Mouse (Mus musculus) midbrain, embryonic 12.5 days (tissue): ENCODE results near the gene Hoxb4. TPM values are rescaled to one million over a fixed set of nuclear protein-coding genes. Genes with fewer than 3 reads are reported as not detected.

ENCODE experiments used
- microRNA counts: library from miRNA; unstranded; fragments of <30 nt; microRNA quantifications from one replicate; lab custom pipeline; 2017
- microRNA-seq: library from miRNA; unstranded; fragments of <30 nt; microRNA quantifications from one replicate; pipeline ENCODE4, GENCODE M21; 2017
- polyA plus RNA-seq: library from polyadenylated mRNA; unstranded; fragments of >200 nt; fragmentation: Nextera tagmentation; extraction: Ambion mirVana; gene quantifications from 2 replicates; pipeline ENCODE4 v1.2.1, GENCODE M21; 2016

Hoxb4 gene
- polyA plus RNA-seq, 1 experiment from 2014 or later = not detected

MicroRNAs encoded within 50 kb of the gene (microRNA counts, 519-probe panel; counts per million panel counts)
- microRNA mmu-miR-10a (lab: Ali Mortazavi, UCI) = not detected

Small RNA genes within 50 kb of the gene (microRNA-seq; reads per million reads assigned to microRNA genes)
- 108 reads per million, percentile 51 among the genes with 10 or more reads in this experiment for gene Mir10a

Other genes with a start within 250 kb of the Hoxb4 start
- 364 and 367 TPM in 2 replicates for gene Atp5g1, start 242.6 kb upstream of the Hoxb4 start, polyA plus RNA-seq
- not detected in 2 replicates for gene Calcoco2, start 206.3 kb upstream of the Hoxb4 start, polyA plus RNA-seq
- not detected in 2 replicates for gene Ttll6, start 184.5 kb upstream of the Hoxb4 start, polyA plus RNA-seq
- gene Hoxb13, start 124.0 kb upstream of the Hoxb4 start, polyA plus RNA-seq = not detected in 2 replicates
- gene Hoxb9, start 46.8 kb upstream of the Hoxb4 start, polyA plus RNA-seq = not detected in 2 replicates
- gene Hoxb8, start 36.4 kb upstream of the Hoxb4 start, polyA plus RNA-seq = not detected in 2 replicates
- gene Hoxb7, start 31.6 kb upstream of the Hoxb4 start, polyA plus RNA-seq = not detected in 2 replicates
- gene Hoxb6, start 25.8 kb upstream of the Hoxb4 start, polyA plus RNA-seq = not detected in 2 replicates
- gene Hoxb5, start 14.9 kb upstream of the Hoxb4 start, polyA plus RNA-seq = not detected in 2 replicates
- gene Hoxb3, start 5.1 kb downstream of the Hoxb4 start, polyA plus RNA-seq = not detected in 2 replicates
- 0.15 and 0.38 TPM in 2 replicates for gene Hoxb2, start 32.3 kb downstream of the Hoxb4 start, polyA plus RNA-seq
- not detected in 2 replicates for gene Hoxb1, start 47.5 kb downstream of the Hoxb4 start, polyA plus RNA-seq
- gene Skap1, start 146.3 kb downstream of the Hoxb4 start, polyA plus RNA-seq = 1.7 and 2.0 TPM in 2 replicates